8 mouse cellular contexts compared by ENCODE assay signal in the genomic region with DNA sequence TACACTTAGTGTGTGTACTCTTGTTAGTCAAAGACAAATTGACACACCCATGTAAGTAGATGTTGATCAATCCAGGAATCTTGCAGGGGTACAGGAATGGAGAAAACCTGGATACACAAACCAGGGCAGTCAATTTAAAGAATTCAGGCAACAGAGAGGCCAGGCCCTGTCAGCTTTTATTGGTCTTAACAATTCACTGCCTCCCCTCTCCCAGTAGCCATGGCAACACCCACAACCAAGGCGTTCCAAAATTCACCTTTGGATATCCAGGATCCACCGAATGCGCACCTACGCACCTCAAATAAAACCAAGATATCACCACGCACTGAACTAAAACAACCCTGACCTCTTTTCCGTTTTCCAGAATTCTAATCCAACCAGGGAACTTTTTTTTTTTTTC. TPM values are rescaled to one million over a fixed set of nuclear protein-coding genes. Genes with fewer than 3 reads are reported as not detected.
A peak's percentile ranks its signal among the peaks of the same experiment; 100 is the strongest.
DNase-seq lines count a peak whose midpoint lies in the region; ATAC-seq and TF ChIP-seq lines count a peak whose summit lies in the region.

No protein-coding gene starts in this region.

- no peaks in the 10 kb centered on the region; the same call in 1 of the 2 replicates for H3K4me1 ChIP-seq in cerebellum, adult 2 months (ENCODE audit: control insufficient read depth, insufficient read depth, low read length)
- peaks cover 10% of the 10 kb centered on the region; the same call in 1 of the 2 replicates for H3K4me1 ChIP-seq in heart, embryonic 15.5 days (replicated peaks)
- H3K4me1 ChIP-seq in limb, embryonic 15.5 days: peaks cover 7% of the 10 kb centered on the region; the same call in 1 of the 2 replicates
- H3K4me1 ChIP-seq in neural tube, embryonic 12.5 days: peaks cover 6% of the 10 kb centered on the region; the same call in 1 of the 2 replicates

- H3K4me3 ChIP-seq in cerebellum, adult 2 months (replicated peaks; ENCODE audit: insufficient read depth, low read depth, low read length): peak overlapping the region; percentile 93
- peak overlapping the region; percentile 63 for H3K4me3 ChIP-seq in heart, embryonic 15.5 days
- H3K4me3 ChIP-seq in limb, embryonic 15.5 days: peak overlapping the region; percentile 62
- H3K4me3 ChIP-seq in neural tube, embryonic 12.5 days: peak overlapping the region; percentile 49

- no peaks in the 10 kb centered on the region for H3K36me3 ChIP-seq in heart, embryonic 15.5 days
- H3K36me3 ChIP-seq in limb, embryonic 15.5 days: no peaks in the 10 kb centered on the region
- no peaks in the 10 kb centered on the region for H3K36me3 ChIP-seq in neural tube, embryonic 12.5 days

- peak; percentile 21 for DNase-seq in left cerebral cortex, postnatal 4 days
- DNase-seq in left cerebral cortex, postnatal 36 days (ENCODE audit: low spot score in 2 of 2): no peak
- peak; percentile 65 to 71 for DNase-seq in cerebellum, adult 2 months
- DNase-seq in thymus, postnatal 36 days: no peak
- no peak for DNase-seq in urinary bladder, postnatal 10 days (ENCODE audit: low spot score)

- no peak for ATAC-seq in heart, embryonic 15.5 days (replicated peaks; ENCODE audit: insufficient number of reproducible peaks, insufficient read depth, low FRiP score, low read depth)
- no peak for ATAC-seq in limb, embryonic 15.5 days (ENCODE audit: insufficient number of reproducible peaks, low FRiP score, low TSS enrichment, low read depth)
- ATAC-seq in neural tube, embryonic 12.5 days (ENCODE audit: low FRiP score, low read depth): no peak

- no peak for TF ChIP-seq CTCF in cerebellum, adult 2 months (IDR thresholded peaks at IDR 0.05; ENCODE audit: borderline replicate concordance, insufficient read depth, low read depth, low read length)

- intact Hi-C loops in left cerebral cortex, postnatal 4 days (cut with DNase I): no loop called here
- intact Hi-C loops in left cerebral cortex, postnatal 36 days (cut with DNase I): loop anchor here (2.0 to 5.0 kb wide), 2 partner anchors 336 to 384 kb away; a partner anchor contains a TSS

- peak overlapping the region; percentile 94 for H3K4me2 ChIP-seq in heart, embryonic 15.5 days
- peak overlapping the region; percentile 60 for H3K4me2 ChIP-seq in limb, embryonic 15.5 days
- H3K4me2 ChIP-seq in neural tube, embryonic 12.5 days (replicated peaks): peak overlapping the region; percentile 77

- H3K9me3 ChIP-seq in heart, embryonic 15.5 days (replicated peaks): no peaks in the 10 kb centered on the region
- H3K9me3 ChIP-seq in limb, embryonic 15.5 days: no peaks in the 10 kb centered on the region
- no peaks in the 10 kb centered on the region for H3K9me3 ChIP-seq in neural tube, embryonic 12.5 days

- H3K27ac ChIP-seq in cerebellum, adult 2 months (ENCODE audit: insufficient read depth, low read length): peak overlapping the region; percentile 99
- H3K27ac ChIP-seq in heart, embryonic 15.5 days: peak overlapping the region; percentile 97
- H3K27ac ChIP-seq in limb, embryonic 15.5 days: peak overlapping the region; percentile 100
- H3K27ac ChIP-seq in neural tube, embryonic 12.5 days: peak overlapping the region; percentile 93

- 3% methylated on average over 6 of the region's 6 CpGs for WGBS in cerebellum, adult 2 months
- 17% methylated on average over 6 of the region's 6 CpGs for WGBS in heart, embryonic 15.5 days
- 5% methylated on average over 6 of the region's 6 CpGs for WGBS in limb, embryonic 15.5 days
- 3% methylated on average over 6 of the region's 6 CpGs for WGBS in neural tube, embryonic 12.5 days

- TF ChIP-seq POLR2A in cerebellum, adult 2 months (IDR thresholded peaks at IDR 0.05; ENCODE audit: borderline replicate concordance, insufficient read depth, low read length): no peak

- H3K27me3 ChIP-seq in cerebellum, adult 2 months (ENCODE audit: control insufficient read depth, insufficient read depth, low read length): no peaks in the 10 kb centered on the region
- H3K27me3 ChIP-seq in heart, embryonic 15.5 days: no peaks in the 10 kb centered on the region
- no peaks in the 10 kb centered on the region for H3K27me3 ChIP-seq in limb, embryonic 15.5 days
- no peaks in the 10 kb centered on the region for H3K27me3 ChIP-seq in neural tube, embryonic 12.5 days (replicated peaks)

- H3K9ac ChIP-seq in heart, embryonic 15.5 days: peak overlapping the region; percentile 71
- peak overlapping the region; percentile 71; the same call in 1 of the 2 replicates for H3K9ac ChIP-seq in limb, embryonic 15.5 days
- peak overlapping the region; percentile 85 for H3K9ac ChIP-seq in neural tube, embryonic 12.5 days

RNA-seq across cellular contexts. Expression of a gene that starts 12.9 kb away (rescaled TPM):
- total RNA-seq in left cerebral cortex, postnatal 4 days (2021): 1,000 to 10,000 TPM; 1,473 to 1,476 TPM
- 1,000 to 10,000 TPM; 2,172 to 2,300 TPM for total RNA-seq in left cerebral cortex, postnatal 36 days (2021)
- polyA plus RNA-seq in cerebellum, adult 2 months (2012; rRNA removed): 991 and 1,020 TPM in 2 replicates
- 731 and 759 TPM in 2 replicates for polyA plus RNA-seq in heart, embryonic 15.5 days (2015; fragmentation: Nextera tagmentation; extraction: Ambion mirVana)
- 1,371 and 1,465 TPM in 2 replicates for polyA plus RNA-seq in limb, embryonic 15.5 days (2015; fragmentation: Nextera tagmentation; extraction: Ambion mirVana)
- 1,755 and 1,801 TPM in 2 replicates for polyA plus RNA-seq in neural tube, embryonic 12.5 days (2016; fragmentation: Nextera tagmentation; extraction: Ambion mirVana)

RNA-seq across cellular contexts. Expression of a gene that starts 26.9 kb away (rescaled TPM):
- total RNA-seq in left cerebral cortex, postnatal 4 days (2021): 10 to 100 TPM; 17.8 to 19.9 TPM
- 10 to 100 TPM; 18.3 to 22.8 TPM for total RNA-seq in left cerebral cortex, postnatal 36 days (2021)
- 14.8 and 16.9 TPM in 2 replicates for polyA plus RNA-seq in cerebellum, adult 2 months (2012; rRNA removed)
- 7.6 and 9.0 TPM in 2 replicates for polyA plus RNA-seq in heart, embryonic 15.5 days (2015; fragmentation: Nextera tagmentation; extraction: Ambion mirVana)
- polyA plus RNA-seq in limb, embryonic 15.5 days (2015; fragmentation: Nextera tagmentation; extraction: Ambion mirVana): 11.7 and 12.8 TPM in 2 replicates
- 14.7 and 15.1 TPM in 2 replicates for polyA plus RNA-seq in neural tube, embryonic 12.5 days (2016; fragmentation: Nextera tagmentation; extraction: Ambion mirVana)

Comparison
In these comparisons a context has a peak if more than half of its experiments do, and no peak if none do; other contexts are left out.
1. DNase-seq: peak in left cerebral cortex, postnatal 4 days (single experiment) and cerebellum, adult 2 months (2 of 2); none in left cerebral cortex, postnatal 36 days (0 of 2), thymus, postnatal 36 days (0 of 2) and urinary bladder, postnatal 10 days (single experiment).
2. Peak in every context shown above with its lines, with median percentiles within 50 percentile points of each other: H3K27ac ChIP-seq, H3K4me3 ChIP-seq, H3K4me2 ChIP-seq and H3K9ac ChIP-seq.